ENCODE assay signal across 18 mouse cellular contexts in genomic region chr9:88484531-88484930, GRCm38 (mm10). TPM values are rescaled to one million over a fixed set of nuclear protein-coding genes. Genes with fewer than 3 reads are reported as not detected.
A peak's percentile ranks its signal among the peaks of the same experiment; 100 is the strongest.
DNase-seq lines count a peak whose midpoint lies in the region; ATAC-seq and TF ChIP-seq lines count a peak whose summit lies in the region.
"Had no signal": no experiment of that assay in that cellular context is flagged by ENCODE, and none has a peak within 500 bp of the region (broad histone marks: within the 10 kb centered on the region; RNA-seq: fewer than 3 reads in every experiment).

No protein-coding gene starts in this region.

- peak overlapping the region; percentile 78 for H3K4me2 ChIP-seq in heart, embryonic 13.5 days
- no peak overlapping the region for H3K4me2 ChIP-seq in hindbrain, embryonic 14.5 days (replicated peaks)
- H3K4me2 ChIP-seq: intestine, embryonic 15.5 days; limb, embryonic 12.5 days had no signal

- no peaks in the 10 kb centered on the region for H3K9me3 ChIP-seq in heart, embryonic 13.5 days
- no peaks in the 10 kb centered on the region for H3K9me3 ChIP-seq in hindbrain, embryonic 14.5 days (ENCODE audit: control insufficient read depth, low read length)
- no peaks in the 10 kb centered on the region for H3K9me3 ChIP-seq in embryonic facial prominence, embryonic 10.5 days
- H3K9me3 ChIP-seq: intestine, embryonic 15.5 days; limb, embryonic 12.5 days had no signal

- TF ChIP-seq POLR2A in testis, adult 2 months (IDR thresholded peaks at IDR 0.05; ENCODE audit: control insufficient read depth, low read depth, low read length), result no peak

- peak; percentile 14 to 20 for DNase-seq in heart, adult 18-20 months
- no peak for DNase-seq in heart, postnatal 25 days (ENCODE audit: low spot score)
- DNase-seq in testis, postnatal 10 days (ENCODE audit: low spot score), result no peak
- DNase-seq in hindbrain, embryonic 14.5 days (ENCODE audit: low spot score), result no peak
- no peak for DNase-seq in embryonic facial prominence, embryonic 10.5 days (ENCODE audit: low spot score)
- DNase-seq in embryo, embryonic 10.5 days (ENCODE audit: low spot score), result no peak
- DNase-seq: cerebellum, adult 8-10 months; kidney, postnatal 36 days; spleen, adult 18-20 months had no signal

- no peaks in the 10 kb centered on the region for H3K36me3 ChIP-seq in testis, adult 2 months (ENCODE audit: control insufficient read depth, insufficient read depth, low read length)
- peaks cover 4% of the 10 kb centered on the region; the same call in 1 of the 2 replicates for H3K36me3 ChIP-seq in heart, embryonic 13.5 days
- H3K36me3 ChIP-seq in hindbrain, embryonic 14.5 days (replicated peaks; ENCODE audit: control insufficient read depth, insufficient read depth), result peaks cover 3% of the 10 kb centered on the region; the same call in 1 of the 2 replicates
- peaks cover 7% of the 10 kb centered on the region for H3K36me3 ChIP-seq in embryonic facial prominence, embryonic 10.5 days (replicated peaks)
- H3K36me3 ChIP-seq: intestine, embryonic 15.5 days; limb, embryonic 12.5 days had no signal

- 0 out of 2 replicates have a peak overlapping the region, but pooled peaks have one; percentile 92 for H3K9ac ChIP-seq in heart, embryonic 13.5 days
- H3K9ac ChIP-seq in hindbrain, embryonic 14.5 days, result no peak overlapping the region
- H3K9ac ChIP-seq: intestine, embryonic 15.5 days; limb, embryonic 12.5 days had no signal

- peak overlapping the region; percentile 32; the same call in 1 of the 2 replicates for H3K27ac ChIP-seq in testis, adult 2 months (ENCODE audit: control insufficient read depth, insufficient read depth, low read depth, low read length)
- H3K27ac ChIP-seq in heart, embryonic 13.5 days (replicated peaks), result peak overlapping the region; percentile 99
- H3K27ac ChIP-seq in hindbrain, embryonic 14.5 days, result no peak overlapping the region
- no peak overlapping the region for H3K27ac ChIP-seq in embryonic facial prominence, embryonic 10.5 days (replicated peaks)
- H3K27ac ChIP-seq: intestine, embryonic 15.5 days; limb, embryonic 12.5 days; macrophage; stomach, postnatal 0 days had no signal

- no peak for ATAC-seq in heart, embryonic 13.5 days (ENCODE audit: extremely low read depth, insufficient number of reproducible peaks, low FRiP score, low TSS enrichment)
- ATAC-seq in hindbrain, embryonic 14.5 days (ENCODE audit: low FRiP score), result no peak
- ATAC-seq: intestine, embryonic 15.5 days had no signal

- intact Hi-C loops in heart, postnatal 25 days (cut with DNase I), result no loop called here

- WGBS in heart, embryonic 13.5 days, result 12% methylated on average over 6 of the region's 6 CpGs
- 54% methylated on average over 6 of the region's 6 CpGs for WGBS in hindbrain, embryonic 14.5 days
- 58% methylated on average over 6 of the region's 6 CpGs for WGBS in embryonic facial prominence, embryonic 10.5 days

- no peak for TF ChIP-seq CTCF in testis, adult 2 months (IDR thresholded peaks at IDR 0.05; ENCODE audit: control insufficient read depth, insufficient read depth, insufficient replicate concordance, low read depth, low read length)

- H3K27me3 ChIP-seq in testis, adult 2 months (ENCODE audit: control insufficient read depth, insufficient read depth, low read length), result no peaks in the 10 kb centered on the region
- no peaks in the 10 kb centered on the region for H3K27me3 ChIP-seq in heart, embryonic 13.5 days (replicated peaks)
- no peaks in the 10 kb centered on the region for H3K27me3 ChIP-seq in hindbrain, embryonic 14.5 days (ENCODE audit: control insufficient read depth, insufficient read depth, low read length)
- H3K27me3 ChIP-seq in embryonic facial prominence, embryonic 10.5 days (replicated peaks; ENCODE audit: low read depth, poor library complexity, severe bottlenecking), result no peaks in the 10 kb centered on the region; the same call in 1 of the 2 replicates
- H3K27me3 ChIP-seq: intestine, embryonic 15.5 days; limb, embryonic 12.5 days had no signal

- peaks cover 2% of the 10 kb centered on the region; the same call in 1 of the 2 replicates for H3K4me1 ChIP-seq in testis, adult 2 months (ENCODE audit: control insufficient read depth, insufficient read depth, low read length)
- peaks cover 27% of the 10 kb centered on the region for H3K4me1 ChIP-seq in heart, embryonic 13.5 days
- peaks cover 16% of the 10 kb centered on the region for H3K4me1 ChIP-seq in hindbrain, embryonic 14.5 days (replicated peaks; ENCODE audit: control insufficient read depth, insufficient read depth, low read length)
- peaks cover 14% of the 10 kb centered on the region for H3K4me1 ChIP-seq in embryonic facial prominence, embryonic 10.5 days
- H3K4me1 ChIP-seq: intestine, embryonic 15.5 days had no signal

- no peak overlapping the region for H3K4me3 ChIP-seq in testis, adult 2 months (ENCODE audit: control insufficient read depth, low read depth, low read length)
- H3K4me3 ChIP-seq in heart, embryonic 13.5 days, result no peak overlapping the region
- no peak overlapping the region for H3K4me3 ChIP-seq in hindbrain, embryonic 14.5 days (replicated peaks; ENCODE audit: low read length)
- H3K4me3 ChIP-seq in embryonic facial prominence, embryonic 10.5 days, result no peak overlapping the region
- H3K4me3 ChIP-seq: intestine, embryonic 15.5 days; limb, embryonic 12.5 days had no signal

RNA-seq across cellular contexts. Expression of gene Syncrip, which starts 2.2 kb away (rescaled TPM):
- total RNA-seq in heart, adult 18-20 months (2021), result 10 to 100 TPM; 56.1 to 61.2 TPM
- total RNA-seq in heart, postnatal 25 days (2021), result 10 to 100 TPM; 53.0 to 64.1 TPM
- 4.4 and 7.7 TPM in 2 replicates for polyA plus RNA-seq in testis, adult 2 months (2012; rRNA removed)
- polyA plus RNA-seq in heart, embryonic 13.5 days (2015; fragmentation: Nextera tagmentation; extraction: Ambion mirVana), result 51.9 and 53.3 TPM in 2 replicates
- polyA plus RNA-seq in hindbrain, embryonic 14.5 days (2014; fragmentation: Nextera tagmentation; extraction: Ambion mirVana), result 91.5 and 98.2 TPM in 2 replicates
- 133 TPM in 2 replicates for polyA plus RNA-seq in embryonic facial prominence, embryonic 10.5 days (2016; fragmentation: Nextera tagmentation; extraction: Ambion mirVana)

RNA-seq across cellular contexts. Expression of gene Gm20537, which starts 28.1 kb away (rescaled TPM):
- total RNA-seq in heart, adult 18-20 months (2021), result under 1 TPM in 1 of 2 experiments, not detected in 1; 0.65 TPM
- not detected for total RNA-seq in heart, postnatal 25 days (2021)
- 1.1 and 1.7 TPM in 2 replicates for polyA plus RNA-seq in testis, adult 2 months (2012; rRNA removed)
- 0.47 and 0.97 TPM in 2 replicates for polyA plus RNA-seq in heart, embryonic 13.5 days (2015; fragmentation: Nextera tagmentation; extraction: Ambion mirVana)
- 0.63 TPM in 1 of 2 replicates, not detected in the other for polyA plus RNA-seq in hindbrain, embryonic 14.5 days (2014; fragmentation: Nextera tagmentation; extraction: Ambion mirVana)
- polyA plus RNA-seq in embryonic facial prominence, embryonic 10.5 days (2016; fragmentation: Nextera tagmentation; extraction: Ambion mirVana), result 1.2 and 1.7 TPM in 2 replicates
- total RNA-seq: hematopoietic stem cell, adult 5-6 weeks had no signal
- polyA plus RNA-seq: C2C12; embryonic facial prominence, embryonic 11.5 days; intestine, embryonic 15.5 days; macrophage; stomach, postnatal 0 days had no signal

RNA-seq across cellular contexts. Expression of gene Snx14, which starts 45.8 kb away (rescaled TPM):
- 10 to 100 TPM; 23.3 to 24.9 TPM for total RNA-seq in heart, adult 18-20 months (2021)
- 10 to 100 TPM; 24.5 to 25.6 TPM for total RNA-seq in heart, postnatal 25 days (2021)
- polyA plus RNA-seq in testis, adult 2 months (2012; rRNA removed), result 13.3 and 15.8 TPM in 2 replicates
- 24.9 and 26.8 TPM in 2 replicates for polyA plus RNA-seq in heart, embryonic 13.5 days (2015; fragmentation: Nextera tagmentation; extraction: Ambion mirVana)
- 32.9 and 36.7 TPM in 2 replicates for polyA plus RNA-seq in hindbrain, embryonic 14.5 days (2014; fragmentation: Nextera tagmentation; extraction: Ambion mirVana)
- polyA plus RNA-seq in embryonic facial prominence, embryonic 10.5 days (2016; fragmentation: Nextera tagmentation; extraction: Ambion mirVana), result 17.9 and 18.4 TPM in 2 replicates

Comparison
In these comparisons a context has a peak if more than half of its experiments do, and no peak if none do; other contexts are left out.
1. DNase-seq: peak in heart, adult 18-20 months (2 of 2); none in heart, postnatal 25 days (single experiment), testis, postnatal 10 days (single experiment), hindbrain, embryonic 14.5 days (single experiment), embryonic facial prominence, embryonic 10.5 days (single experiment) and embryo, embryonic 10.5 days (single experiment).
2. H3K27ac ChIP-seq: peak in testis, adult 2 months (single experiment) and heart, embryonic 13.5 days (single experiment); none in hindbrain, embryonic 14.5 days (single experiment) and embryonic facial prominence, embryonic 10.5 days (single experiment).